Mouse (Mus musculus): ENCODE measurements around the gene Arap1. TPM values are rescaled to one million over a fixed set of nuclear protein-coding genes. Genes with fewer than 3 reads are reported as not detected.

The Arap1 gene
- polyA plus RNA-seq, 1 experiment from 2014 or later, result 65.8 TPM

GRCm38 (mm10) chr7:101362791-101363191, 14.9 kb downstream of the Arap1 start:
- Histone ChIP-seq H3K27me3 (ENCODE audit: insufficient read depth, low read length) (no peaks in the 10 kb centered on the region), H3K4me3 (replicated peaks; ENCODE audit: low read depth, low read length) (no peak overlapping the region), H3K9me3 (replicated peaks; ENCODE audit: low read length) (no peaks in the 10 kb centered on the region), H3K36me3 (ENCODE audit: insufficient read depth, low read length) (no peaks in the 10 kb centered on the region), H3K4me2 (ENCODE audit: low read length) (no peak overlapping the region), H3K4me1 (replicated peaks; ENCODE audit: insufficient read depth, low read length) (no peaks in the 10 kb centered on the region), H3K27ac (no peak overlapping the region), H3K9ac (ENCODE audit: low read depth, low read length) (no peak overlapping the region)
- WGBS, result 78% methylated on average over 5 of the region's 5 CpGs
- ATAC-seq (replicated peaks; ENCODE audit: low FRiP score, low read depth) (no peak), DNase-seq (ENCODE audit: low spot score) (no peak)
- no peak for TF ChIP-seq CTCF (IDR thresholded peaks at IDR 0.05; ENCODE audit: low read depth)

- WGBS, result 73% methylated on average over 5 of the region's 5 CpGs
- ATAC-seq (replicated peaks; ENCODE audit: low FRiP score, low read depth), result no peak
- H3K9me3 ChIP-seq (replicated peaks; ENCODE audit: low read length), result no peaks in the 10 kb centered on the region
- no peaks in the 10 kb centered on the region for H3K27me3 ChIP-seq (ENCODE audit: insufficient read depth, low read length)
- no peaks in the 10 kb centered on the region for H3K36me3 ChIP-seq (ENCODE audit: insufficient read depth, low read length)
- no peak overlapping the region for H3K9ac ChIP-seq (ENCODE audit: low read depth, low read length)
- no peak for TF ChIP-seq CTCF (IDR thresholded peaks at IDR 0.05; ENCODE audit: low read depth)
- DNase-seq (ENCODE audit: low spot score), result no peak
- H3K27ac ChIP-seq, result no peak overlapping the region
- H3K4me2 ChIP-seq (ENCODE audit: low read length), result no peak overlapping the region
- H3K4me3 ChIP-seq (replicated peaks; ENCODE audit: low read depth, low read length), result no peak overlapping the region
- no peaks in the 10 kb centered on the region for H3K4me1 ChIP-seq (replicated peaks; ENCODE audit: insufficient read depth, low read length)
Observed at GRCm38 (mm10) chr7:101363914-101364313, 16.0 kb downstream of the Arap1 start.

GRCm38 (mm10) chr7:101367901-101368852, 20.3 kb downstream of the Arap1 start:
- TF ChIP-seq CTCF (IDR thresholded peaks at IDR 0.05; ENCODE audit: low read depth), result peak; percentile 70
- Histone ChIP-seq H3K9me3 (replicated peaks; ENCODE audit: low read length) (no peaks in the 10 kb centered on the region), H3K36me3 (ENCODE audit: insufficient read depth, low read length) (no peaks in the 10 kb centered on the region), H3K4me3 (replicated peaks; ENCODE audit: low read depth, low read length) (no peak overlapping the region), H3K9ac (ENCODE audit: low read depth, low read length) (no peak overlapping the region), H3K4me2 (ENCODE audit: low read length) (no peak overlapping the region), H3K4me1 (replicated peaks; ENCODE audit: insufficient read depth, low read length) (no peaks in the 10 kb centered on the region), H3K27ac (no peak overlapping the region), H3K27me3 (ENCODE audit: insufficient read depth, low read length) (no peaks in the 10 kb centered on the region)
- peak; percentile 67 for DNase-seq (ENCODE audit: low spot score)
- ATAC-seq (replicated peaks; ENCODE audit: low FRiP score, low read depth), result no peak
- 56% methylated on average over 11 of the region's 11 CpGs for WGBS

GRCm38 (mm10) chr7:101369666-101370065, 21.8 kb downstream of the Arap1 start:
- no peak for TF ChIP-seq CTCF (IDR thresholded peaks at IDR 0.05; ENCODE audit: low read depth)

GRCm38 (mm10) chr7:101373082-101373481, 25.2 kb downstream of the Arap1 start:
- 84% methylated on average over 26 of the region's 26 CpGs for WGBS
- Histone ChIP-seq H3K4me3 (replicated peaks; ENCODE audit: low read depth, low read length) (no peak overlapping the region), H3K4me2 (ENCODE audit: low read length) (no peak overlapping the region), H3K9me3 (replicated peaks; ENCODE audit: low read length) (no peaks in the 10 kb centered on the region), H3K9ac (ENCODE audit: low read depth, low read length) (no peak overlapping the region), H3K27ac (no peak overlapping the region), H3K27me3 (ENCODE audit: insufficient read depth, low read length) (no peaks in the 10 kb centered on the region), H3K4me1 (replicated peaks; ENCODE audit: insufficient read depth, low read length) (peaks cover 7% of the 10 kb centered on the region), H3K36me3 (ENCODE audit: insufficient read depth, low read length) (no peaks in the 10 kb centered on the region)
- no peak for ATAC-seq (replicated peaks; ENCODE audit: low FRiP score, low read depth)
- TF ChIP-seq CTCF (IDR thresholded peaks at IDR 0.05; ENCODE audit: low read depth), result no peak
- no peak for DNase-seq (ENCODE audit: low spot score)

More at GRCm38 (mm10) chr7:101369666-101370065, 21.8 kb downstream of the Arap1 start:
- ATAC-seq (replicated peaks; ENCODE audit: low FRiP score, low read depth) (no peak), DNase-seq (ENCODE audit: low spot score) (no peak)
- 59% methylated on average over 7 of the region's 7 CpGs for WGBS
- H3K4me3 ChIP-seq (replicated peaks; ENCODE audit: low read depth, low read length), result no peak overlapping the region
- H3K4me1 ChIP-seq (replicated peaks; ENCODE audit: insufficient read depth, low read length), result no peaks in the 10 kb centered on the region
- H3K27ac ChIP-seq, result no peak overlapping the region
- no peak overlapping the region for H3K4me2 ChIP-seq (ENCODE audit: low read length)
- no peaks in the 10 kb centered on the region for H3K27me3 ChIP-seq (ENCODE audit: insufficient read depth, low read length)
- no peaks in the 10 kb centered on the region for H3K36me3 ChIP-seq (ENCODE audit: insufficient read depth, low read length)
- H3K9ac ChIP-seq (ENCODE audit: low read depth, low read length), result no peak overlapping the region
- no peaks in the 10 kb centered on the region for H3K9me3 ChIP-seq (replicated peaks; ENCODE audit: low read length)

GRCm38 (mm10) chr7:101374155-101374554, 26.3 kb downstream of the Arap1 start:
- TF ChIP-seq CTCF (IDR thresholded peaks at IDR 0.05; ENCODE audit: low read depth), result peak; percentile 93
- Histone ChIP-seq H3K27ac (no peak overlapping the region), H3K36me3 (ENCODE audit: insufficient read depth, low read length) (no peaks in the 10 kb centered on the region), H3K9me3 (replicated peaks; ENCODE audit: low read length) (no peaks in the 10 kb centered on the region), H3K4me2 (ENCODE audit: low read length) (no peak overlapping the region), H3K4me3 (replicated peaks; ENCODE audit: low read depth, low read length) (no peak overlapping the region), H3K4me1 (replicated peaks; ENCODE audit: insufficient read depth, low read length) (peaks cover 12% of the 10 kb centered on the region), H3K27me3 (ENCODE audit: insufficient read depth, low read length) (no peaks in the 10 kb centered on the region), H3K9ac (ENCODE audit: low read depth, low read length) (no peak overlapping the region)
- ATAC-seq (replicated peaks; ENCODE audit: low FRiP score, low read depth), result no peak
- peak; percentile 89 for DNase-seq (ENCODE audit: low spot score)

All from kidney, postnatal 0 days (tissue).